Mouse (Mus musculus) adrenal gland, postnatal 14 days (tissue): ENCODE results near the gene Pde6d. TPM values are rescaled to one million over a fixed set of nuclear protein-coding genes. Genes with fewer than 3 reads are reported as not detected.
"Not testable (repeated sequence)": the region's sequence is repeated elsewhere in the genome, so short reads cannot be mapped to it uniquely, and the experiment has no call there.

Experiments used
- DNase-seq: peaks from one replicate; pipeline ENCODE4 v3.0.0; 2021; ENCODE audit warnings: mixed read lengths
- total RNA-seq: library from RNA; stranded (reverse); gene quantifications from 2 replicates; pipeline ENCODE4 v1.2.3, GENCODE M21; 2021

Pde6d gene
- total RNA-seq, 1 experiment from 2014 or later: 28.8 TPM

GRCm38 (mm10) chr1:86526116-86526788, 56.2 kb downstream of the Pde6d start, which contains the start of gene Ptma:
TSS of gene Ptma (plus strand) at chr1:86526726.
- DNase-seq: peak; percentile 98

DNA sequence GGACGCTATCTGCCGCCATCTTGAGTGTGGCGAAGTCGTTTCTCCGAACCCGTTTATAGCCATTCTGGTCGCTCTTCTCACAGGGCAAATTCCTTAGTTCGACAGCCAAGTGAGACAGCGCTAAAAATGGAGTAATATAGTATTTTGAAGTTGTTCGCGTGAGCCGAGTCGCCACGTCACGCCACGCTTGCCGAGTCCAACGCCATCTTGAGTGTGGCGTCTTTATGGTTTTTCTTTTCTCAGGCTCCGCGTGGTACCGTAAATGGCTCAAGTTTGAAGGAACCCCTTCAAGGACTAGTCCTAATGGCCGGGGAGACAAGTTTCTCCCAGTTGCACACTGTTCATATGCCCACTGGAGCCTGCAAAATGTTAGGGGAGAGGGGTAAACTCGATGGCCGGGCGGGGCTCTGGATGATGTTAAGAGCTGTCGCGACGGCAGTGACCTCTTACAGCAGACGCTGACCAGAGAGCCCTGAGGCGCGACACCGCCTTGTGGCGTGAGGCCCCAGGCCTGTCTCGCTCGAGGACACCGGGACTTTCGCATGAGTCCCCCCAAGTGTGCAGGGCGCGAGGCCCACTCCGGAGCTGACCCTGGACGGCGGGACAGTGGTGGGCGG, 56.8 kb downstream of the Pde6d start:
- DNase-seq: peak; percentile 81

DNA sequence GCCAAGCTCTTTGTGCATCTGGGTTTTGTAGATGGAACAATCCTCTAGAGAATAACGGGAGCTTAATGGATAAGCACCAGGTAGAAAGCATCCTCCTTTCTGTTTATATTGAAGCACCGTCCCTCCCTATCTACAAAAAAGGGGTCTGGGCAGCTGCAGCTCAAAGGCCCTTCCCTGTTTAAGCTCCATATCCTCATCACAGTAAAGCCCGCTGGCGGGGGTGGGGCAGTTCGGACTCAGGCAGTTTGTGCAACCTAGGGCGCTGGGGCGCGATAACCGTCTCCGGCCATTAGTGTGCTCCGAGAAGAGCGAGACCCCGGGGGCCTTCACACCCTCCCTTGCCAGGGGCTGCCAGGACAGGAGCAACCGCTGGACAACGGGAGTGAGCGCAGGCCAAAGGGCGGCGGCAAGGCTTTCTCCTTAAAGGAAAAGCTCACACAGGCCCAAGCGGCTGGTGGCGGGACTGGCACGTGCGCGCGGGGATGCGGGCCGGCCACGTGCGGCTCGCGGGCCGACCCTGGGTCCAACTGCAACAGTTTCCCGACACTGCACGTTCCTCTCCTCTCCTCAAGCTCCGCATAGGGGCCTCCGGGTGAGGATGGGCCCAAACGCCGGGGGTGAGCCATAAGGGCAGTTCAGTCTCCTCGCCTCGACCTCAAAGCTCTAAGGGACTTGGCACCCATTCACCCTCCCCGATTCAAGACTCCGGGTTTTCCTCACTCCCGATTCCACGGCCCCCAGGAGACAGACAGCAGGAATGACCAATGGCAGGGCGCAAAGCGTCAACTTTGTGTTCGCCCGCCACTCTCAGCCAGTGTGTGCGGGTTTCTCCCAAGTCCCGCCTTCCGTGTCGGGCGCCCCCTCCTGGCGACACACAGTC, 57.6 kb downstream of the Pde6d start:
- peak; percentile 100 for DNase-seq

GRCm38 (mm10) chr1:86523776-86524618, 58.4 kb downstream of the Pde6d start:
- no peak for DNase-seq

- DNase-seq: peak; percentile 72
These were observed 60.0 kb downstream of the Pde6d start for GRCm38 (mm10) chr1:86522286-86522871.

GRCm38 (mm10) chr1:86520361-86520760, 62.1 kb downstream of the Pde6d start:
- peak; percentile 70 for DNase-seq

- DNase-seq: no peak
These were observed 65.4 kb downstream of the Pde6d start for GRCm38 (mm10) chr1:86517076-86517475.

GRCm38 (mm10) chr1:86515715-86516410, 66.6 kb downstream of the Pde6d start:
- no peak for DNase-seq

- not testable (repeated sequence) for DNase-seq
These were observed 69.4 kb downstream of the Pde6d start for GRCm38 (mm10) chr1:86513031-86513430.

- DNase-seq: no peak
These were observed 70.2 kb downstream of the Pde6d start for GRCm38 (mm10) chr1:86512154-86512720.

DNA sequence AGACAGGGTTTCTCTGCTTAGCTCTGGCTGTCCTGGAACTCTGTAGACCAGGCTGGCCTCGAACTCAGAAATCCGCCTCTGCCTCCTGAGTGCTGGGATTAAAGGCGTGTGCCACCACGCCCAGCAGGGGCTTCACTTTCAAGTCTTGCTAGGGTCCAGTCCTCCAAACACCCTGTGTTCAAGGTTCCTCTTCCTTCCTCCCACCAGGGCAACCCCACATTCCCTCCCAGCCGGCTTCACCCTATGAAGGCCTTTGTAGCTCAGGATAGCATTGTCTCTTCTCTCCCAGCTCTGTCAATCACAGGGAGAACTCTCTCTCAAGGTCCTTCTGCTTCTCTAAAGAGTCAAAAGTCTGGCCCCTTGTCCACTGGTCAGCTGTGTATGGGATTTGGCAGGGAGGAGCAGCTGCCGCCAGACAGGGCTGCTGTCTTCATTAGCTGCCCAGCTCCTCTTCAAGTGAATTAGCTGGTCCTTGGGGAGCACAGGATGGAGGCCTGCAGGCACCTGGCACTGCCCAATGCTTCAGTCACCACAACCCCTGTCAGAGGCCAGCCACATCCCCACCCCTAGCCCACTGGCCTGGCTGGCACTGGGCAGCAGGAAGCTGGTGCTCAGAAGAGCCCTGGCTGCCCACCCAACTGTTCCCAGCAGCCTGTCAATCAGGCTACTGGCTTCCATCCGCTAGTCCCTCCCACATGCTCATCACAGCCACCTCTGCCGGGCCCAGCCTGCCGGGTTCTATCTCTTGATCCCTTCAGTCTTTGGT, 71.6 kb downstream of the Pde6d start:
- DNase-seq: no peak

DNA sequence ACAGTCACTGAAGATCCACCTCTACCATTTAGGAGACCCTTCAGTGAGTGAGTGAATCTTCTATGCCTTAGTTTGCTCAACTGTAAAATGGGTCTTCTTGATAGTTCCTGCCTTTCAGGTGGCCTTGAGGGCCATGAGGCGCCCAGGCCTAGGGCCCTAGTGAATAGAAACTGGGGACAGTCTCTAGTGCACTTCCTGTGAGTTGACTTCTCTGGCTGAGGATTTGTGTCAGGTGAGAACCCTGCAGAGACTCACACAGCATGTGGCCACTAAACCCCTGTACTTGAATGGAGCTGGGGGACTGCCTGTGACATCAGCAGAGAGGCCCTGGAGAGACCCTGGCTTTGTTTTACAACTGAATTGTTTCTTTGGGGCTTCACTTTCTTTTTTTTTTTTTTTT, 72.2 kb downstream of the Pde6d start:
- no peak for DNase-seq

DNA sequence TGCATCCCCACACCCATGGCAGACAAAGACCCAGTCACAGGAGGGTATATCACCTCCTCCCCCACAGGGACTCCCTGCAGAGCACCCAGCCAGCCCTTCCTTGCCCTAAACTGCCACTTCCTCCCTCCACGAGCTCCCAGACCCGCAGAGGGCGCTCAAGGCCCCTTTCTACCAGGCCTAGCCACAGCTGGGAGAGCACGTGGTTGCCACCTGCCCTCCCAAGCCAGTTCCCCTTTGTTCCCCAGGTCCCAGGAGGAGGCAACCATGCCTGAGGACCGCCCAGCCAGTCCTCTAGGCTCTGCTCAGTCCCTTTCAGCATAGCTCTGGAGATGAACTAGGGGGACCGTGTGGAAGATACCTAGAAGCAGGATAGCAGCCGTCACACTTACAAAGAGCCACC, 73.0 kb downstream of the Pde6d start:
- peak; percentile 94 for DNase-seq

DNA sequence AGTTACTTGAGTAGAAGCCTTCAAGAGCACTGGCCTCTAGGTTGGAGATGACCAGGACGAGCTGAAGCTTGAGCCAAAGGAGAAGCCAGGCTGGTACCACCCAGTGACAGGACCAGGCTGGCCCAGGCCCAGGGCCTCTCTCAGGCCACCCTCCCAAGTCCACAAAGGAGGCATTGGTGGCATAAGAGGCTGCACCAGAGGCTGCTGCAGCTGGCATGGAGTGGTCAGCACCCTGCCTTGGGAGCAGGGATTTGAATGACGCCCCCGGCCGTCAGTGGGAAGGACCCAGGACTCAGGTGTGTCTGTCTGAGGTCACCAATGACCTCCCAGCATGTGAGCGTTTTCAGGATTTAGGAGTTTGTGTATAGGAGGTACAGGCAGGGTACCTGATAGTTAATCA, 74.6 kb downstream of the Pde6d start:
- no peak for DNase-seq

DNA sequence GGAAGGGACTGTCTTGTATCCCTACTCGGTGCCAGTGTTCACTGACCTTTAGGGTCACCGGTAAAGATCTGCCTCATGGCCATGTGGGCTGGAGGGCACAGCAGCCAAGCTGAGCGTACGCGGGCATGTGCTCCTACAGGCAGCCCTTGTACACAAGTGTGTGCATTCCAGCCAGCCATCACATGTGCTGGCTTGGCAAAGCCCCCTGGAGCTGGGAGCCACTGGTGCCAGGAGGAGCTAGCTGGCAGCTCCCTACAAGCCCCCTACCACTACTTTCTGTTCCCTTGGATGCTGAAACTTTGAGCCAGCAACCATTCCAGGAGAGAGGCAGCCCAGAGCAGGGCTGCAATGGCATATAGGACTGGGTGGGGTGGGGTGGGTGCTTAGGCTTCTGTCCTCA, 76.0 kb downstream of the Pde6d start:
- no peak for DNase-seq

- peak; percentile 39 for DNase-seq
These were observed 77.0 kb downstream of the Pde6d start for GRCm38 (mm10) chr1:86505461-86505860.

DNA sequence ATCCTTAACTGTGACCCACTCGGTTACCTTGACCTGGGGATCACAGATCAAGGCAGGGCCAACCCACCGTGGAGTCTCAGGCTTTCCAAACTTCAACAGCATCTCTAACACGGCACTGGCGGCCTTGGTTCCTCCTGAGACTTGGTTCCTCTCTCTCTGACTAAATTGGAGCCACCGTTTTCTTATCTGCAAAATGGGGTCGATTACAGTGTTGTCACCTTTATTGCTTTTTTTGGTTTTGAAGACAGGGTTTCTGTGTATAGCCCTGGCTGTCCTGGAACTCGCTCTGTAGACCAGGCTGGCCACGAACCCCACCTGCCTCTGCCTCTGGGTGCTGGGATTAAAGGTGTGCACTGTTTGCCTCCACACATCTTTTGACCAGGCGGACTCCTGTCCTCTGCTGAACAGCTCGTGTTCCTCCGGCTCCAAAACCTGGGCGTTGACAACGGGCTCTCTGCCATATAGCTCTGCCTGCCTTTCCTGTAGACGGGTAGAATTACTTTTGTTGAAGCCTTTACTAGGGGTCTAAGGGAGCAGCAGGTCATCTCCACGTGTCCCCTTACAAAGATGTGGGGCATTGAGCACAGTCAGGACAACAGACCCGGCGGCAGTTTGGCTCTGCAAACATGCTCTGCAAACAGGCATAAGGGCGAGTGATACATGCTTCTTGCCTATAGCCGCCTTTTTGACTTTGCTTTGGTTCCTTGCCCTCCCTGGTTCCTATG, 77.6 kb downstream of the Pde6d start:
- DNase-seq: no peak

DNA sequence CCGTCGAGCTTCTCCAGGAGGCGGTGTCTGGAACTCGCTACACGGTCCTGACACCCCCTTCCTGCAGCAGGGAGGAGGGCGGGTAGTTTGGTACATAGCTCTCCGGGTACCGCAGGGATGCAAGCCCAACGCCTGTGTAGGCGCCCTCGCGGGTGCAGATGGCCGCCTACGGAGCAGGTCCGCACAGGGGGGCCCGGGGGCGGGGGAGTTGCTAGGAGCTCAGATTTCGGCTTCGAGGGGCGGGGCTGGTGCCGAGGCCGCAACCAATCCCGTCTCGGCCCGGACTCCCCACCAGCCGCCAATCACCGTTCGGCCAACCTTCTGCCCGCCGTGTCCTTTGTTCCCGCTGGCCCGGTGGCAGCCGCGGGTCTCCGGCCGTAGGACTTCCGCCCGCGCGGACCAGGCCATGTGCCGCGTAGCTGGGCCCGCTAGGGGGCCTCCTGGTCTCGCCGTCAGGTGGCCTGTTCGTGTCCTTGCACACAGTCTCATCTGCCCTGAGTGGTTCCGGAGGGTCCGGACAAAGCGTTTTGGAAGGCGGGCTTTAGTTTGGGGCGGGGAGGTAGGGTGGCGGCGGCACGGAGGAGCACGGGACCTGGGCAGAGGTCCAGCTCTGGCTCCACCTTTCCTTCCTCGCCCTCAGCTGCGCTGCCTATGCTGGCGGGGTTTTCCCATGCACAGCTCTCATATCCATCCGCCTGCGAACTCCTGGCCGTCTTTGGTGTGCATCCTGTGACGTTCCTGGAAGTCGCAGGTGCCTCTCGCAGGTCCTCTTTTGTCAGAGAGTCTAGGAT, 78.3 kb downstream of the Pde6d start:
- peak; percentile 98 for DNase-seq
